Mouse (Mus musculus): ENCODE results near the gene Kifap3. TPM values are rescaled to one million over a fixed set of nuclear protein-coding genes. Genes with fewer than 3 reads are reported as not detected.
A peak's percentile ranks its signal among the peaks of the same experiment; 100 is the strongest.

Kifap3 gene
- polyA plus RNA-seq, 1 experiment, result 8.0 TPM

- WGBS, result 95% methylated on average over 9 of the region's 9 CpGs
- Histone ChIP-seq H3K27ac (ENCODE audit: insufficient read depth, low read depth, low read length) (no peak overlapping the region), H3K4me1 (ENCODE audit: control insufficient read depth, insufficient read depth, low read length) (no peaks in the 10 kb centered on the region), H3K36me3 (ENCODE audit: control insufficient read depth, insufficient read depth, low read length) (no peaks in the 10 kb centered on the region), H3K4me3 (ENCODE audit: insufficient read depth, low read depth, low read length) (no peak overlapping the region), H3K27me3 (replicated peaks; ENCODE audit: control insufficient read depth, insufficient read depth, low read length) (no peaks in the 10 kb centered on the region)
- TF ChIP-seq POLR2A (IDR thresholded peaks at IDR 0.05; ENCODE audit: low read depth, low read length), result no peak
- no peak for TF ChIP-seq CTCF (conservative IDR thresholded peaks at IDR 0.05; ENCODE audit: insufficient read depth, insufficient read length, low read depth, low read length)
- DNase-seq, result no peak
Observed at GRCm38 (mm10) chr1:163910785-163911184, 131.4 kb downstream of the Kifap3 start.

- H3K27me3 ChIP-seq (replicated peaks; ENCODE audit: control insufficient read depth, insufficient read depth, low read length), result no peaks in the 10 kb centered on the region
- H3K27ac ChIP-seq (ENCODE audit: insufficient read depth, low read depth, low read length), result no peak overlapping the region
- TF ChIP-seq CTCF (conservative IDR thresholded peaks at IDR 0.05; ENCODE audit: insufficient read depth, insufficient read length, low read depth, low read length) (no peak), POLR2A (IDR thresholded peaks at IDR 0.05; ENCODE audit: low read depth, low read length) (no peak)
- DNase-seq, result no peak
- WGBS, result 92% methylated on average over 11 of the region's 11 CpGs
- H3K36me3 ChIP-seq (ENCODE audit: control insufficient read depth, insufficient read depth, low read length), result no peaks in the 10 kb centered on the region
- no peak overlapping the region for H3K4me3 ChIP-seq (ENCODE audit: insufficient read depth, low read depth, low read length)
- H3K4me1 ChIP-seq (ENCODE audit: control insufficient read depth, insufficient read depth, low read length), result no peaks in the 10 kb centered on the region
Observed at GRCm38 (mm10) chr1:163911981-163912380, 132.6 kb downstream of the Kifap3 start.

GRCm38 (mm10) chr1:163917349-163918160 lies 138.2 kb downstream of the Kifap3 start:
- Histone ChIP-seq H3K36me3 (ENCODE audit: control insufficient read depth, insufficient read depth, low read length) (no peaks in the 10 kb centered on the region), H3K27ac (ENCODE audit: insufficient read depth, low read depth, low read length) (no peak overlapping the region), H3K27me3 (replicated peaks; ENCODE audit: control insufficient read depth, insufficient read depth, low read length) (no peaks in the 10 kb centered on the region), H3K4me3 (ENCODE audit: insufficient read depth, low read depth, low read length) (no peak overlapping the region), H3K4me1 (ENCODE audit: control insufficient read depth, insufficient read depth, low read length) (no peaks in the 10 kb centered on the region)
- WGBS, result 89% methylated on average over 5 of the region's 5 CpGs
- TF ChIP-seq CTCF (conservative IDR thresholded peaks at IDR 0.05; ENCODE audit: insufficient read depth, insufficient read length, low read depth, low read length) (no peak), POLR2A (IDR thresholded peaks at IDR 0.05; ENCODE audit: low read depth, low read length) (no peak)
- DNase-seq, result no peak

GRCm38 (mm10) chr1:163924093-163924492 lies 144.7 kb downstream of the Kifap3 start:
- H3K27me3 ChIP-seq (replicated peaks; ENCODE audit: control insufficient read depth, insufficient read depth, low read length), result no peaks in the 10 kb centered on the region
- H3K4me3 ChIP-seq (ENCODE audit: insufficient read depth, low read depth, low read length), result no peak overlapping the region
- TF ChIP-seq POLR2A (IDR thresholded peaks at IDR 0.05; ENCODE audit: low read depth, low read length), result no peak
- TF ChIP-seq CTCF (conservative IDR thresholded peaks at IDR 0.05; ENCODE audit: insufficient read depth, insufficient read length, low read depth, low read length), result no peak
- 89% methylated on average over 8 of the region's 8 CpGs for WGBS
- H3K27ac ChIP-seq (ENCODE audit: insufficient read depth, low read depth, low read length), result no peak overlapping the region
- H3K36me3 ChIP-seq (ENCODE audit: control insufficient read depth, insufficient read depth, low read length), result no peaks in the 10 kb centered on the region
- no peak for DNase-seq
- 0 out of 2 replicates have a peak, but pooled peaks cover 4% of the 10 kb centered on the region for H3K4me1 ChIP-seq (ENCODE audit: control insufficient read depth, insufficient read depth, low read length)

- Histone ChIP-seq H3K36me3 (ENCODE audit: control insufficient read depth, insufficient read depth, low read length) (no peaks in the 10 kb centered on the region), H3K27ac (ENCODE audit: insufficient read depth, low read depth, low read length) (peak within 1 kb of the TSS; percentile 79), H3K27me3 (replicated peaks; ENCODE audit: control insufficient read depth, insufficient read depth, low read length) (no peaks in the 10 kb centered on the region), H3K4me3 (ENCODE audit: insufficient read depth, low read depth, low read length) (peak within 1 kb of the TSS; percentile 85), H3K4me1 (ENCODE audit: control insufficient read depth, insufficient read depth, low read length) (peaks cover 10% of the 10 kb centered on the region; the same call in 1 of the 2 replicates)
- 58% methylated on average over 7 of the region's 7 CpGs for WGBS
- DNase-seq, result no peak
- TF ChIP-seq CTCF (conservative IDR thresholded peaks at IDR 0.05; ENCODE audit: insufficient read depth, insufficient read length, low read depth, low read length), result no peak
- TF ChIP-seq POLR2A (IDR thresholded peaks at IDR 0.05; ENCODE audit: low read depth, low read length), result no peak
Observed at GRCm38 (mm10) chr1:163928846-163929245, 149.5 kb downstream of the Kifap3 start, which contains the start of gene Scyl3. Gene Scyl3, plus strand, starts transcription at chr1:163929100.

- DNase-seq, result peak; percentile 94
- peaks cover 10% of the 10 kb centered on the region; the same call in 1 of the 2 replicates for H3K4me1 ChIP-seq (ENCODE audit: control insufficient read depth, insufficient read depth, low read length)
- peak overlapping the region; percentile 79 for H3K27ac ChIP-seq (ENCODE audit: insufficient read depth, low read depth, low read length)
- under 1% methylated on average over 77 of the region's 77 CpGs for whole genome bisulfite sequencing
- H3K27me3 ChIP-seq (replicated peaks; ENCODE audit: control insufficient read depth, insufficient read depth, low read length), result no peaks in the 10 kb centered on the region
- H3K36me3 ChIP-seq (ENCODE audit: control insufficient read depth, insufficient read depth, low read length), result peaks cover 2% of the 10 kb centered on the region; the same call in 1 of the 2 replicates
- no peak for TF ChIP-seq CTCF (conservative IDR thresholded peaks at IDR 0.05; ENCODE audit: insufficient read depth, insufficient read length, low read depth, low read length)
- TF ChIP-seq POLR2A (IDR thresholded peaks at IDR 0.05; ENCODE audit: low read depth, low read length), result no peak
- peak overlapping the region; percentile 85 for H3K4me3 ChIP-seq (ENCODE audit: insufficient read depth, low read depth, low read length)
Observed at GRCm38 (mm10) chr1:163929636-163930457, 150.5 kb downstream of the Kifap3 start.

- WGBS, result under 1% methylated on average over 12 of the region's 12 CpGs
- H3K4me3 ChIP-seq (ENCODE audit: insufficient read depth, low read depth, low read length), result peak overlapping the region; percentile 85
- H3K27ac ChIP-seq (ENCODE audit: insufficient read depth, low read depth, low read length), result no peak overlapping the region; the same call in 1 of the 2 replicates
- no peaks in the 10 kb centered on the region for H3K27me3 ChIP-seq (replicated peaks; ENCODE audit: control insufficient read depth, insufficient read depth, low read length)
- H3K4me1 ChIP-seq (ENCODE audit: control insufficient read depth, insufficient read depth, low read length), result peaks cover 10% of the 10 kb centered on the region; the same call in 1 of the 2 replicates
- H3K36me3 ChIP-seq (ENCODE audit: control insufficient read depth, insufficient read depth, low read length), result peaks cover 2% of the 10 kb centered on the region; the same call in 1 of the 2 replicates
- peak; percentile 20 for DNase-seq
- no peak for TF ChIP-seq CTCF (conservative IDR thresholded peaks at IDR 0.05; ENCODE audit: insufficient read depth, insufficient read length, low read depth, low read length)
- no peak for TF ChIP-seq POLR2A (IDR thresholded peaks at IDR 0.05; ENCODE audit: low read depth, low read length)
Observed at GRCm38 (mm10) chr1:163930458-163930794, 151.0 kb downstream of the Kifap3 start.

All from kidney, adult 2 months (tissue).